Mouse (Mus musculus): ENCODE results near the gene Uso1.

GRCm38 (mm10) chr5:92112175-92112574 lies 25.6 kb upstream of the Uso1 start:
- no peak for TF ChIP-seq CTCF (IDR thresholded peaks at IDR 0.05; ENCODE audit: low read depth, low read length)
- no peak for TF ChIP-seq GATA1 (IDR thresholded peaks at IDR 0.05; ENCODE audit: borderline replicate concordance, low read length)
- TF ChIP-seq POLR2AphosphoS5 (IDR thresholded peaks at IDR 0.05; ENCODE audit: insufficient replicate concordance, low read depth, low read length) = no peak
